Mouse (Mus musculus) ZHBTc4 (cell line): ENCODE measurements at regions not wholly inside any gene's neighbourhood (a gene's known extent, or its start where the extent isn't known, plus 50 kb on each side); places are given as distances from the start of the nearest gene placed in this dataset.

Experiments used
- DNase-seq: peaks from one replicate; pipeline ENCODE4 v3.0.0-alpha.2; 2011; ENCODE audit warnings: low read depth, low spot score

- DNase-seq: no peak
These were observed 149.8 kb downstream of the Satb1 start for GRCm38 (mm10) chr17:51683318-51683717.

GRCm38 (mm10) chr17:51682368-51682767 lies 150.7 kb downstream of the Satb1 start:
- no peak for DNase-seq

GRCm38 (mm10) chr17:51677451-51677850 lies 155.6 kb downstream of the Satb1 start:
- peak; percentile 67 for DNase-seq

GRCm38 (mm10) chr17:51658408-51658807 lies 174.7 kb downstream of the Satb1 start:
- DNase-seq: no peak

- DNase-seq: no peak
These were observed 179.2 kb downstream of the Satb1 start for GRCm38 (mm10) chr17:51653881-51654280.

- no peak for DNase-seq
These were observed 181.2 kb downstream of the Satb1 start for GRCm38 (mm10) chr17:51651880-51652279.

- no peak for DNase-seq
These were observed 183.8 kb downstream of the Satb1 start for GRCm38 (mm10) chr17:51649213-51649815.

GRCm38 (mm10) chr17:51646416-51646815 lies 186.7 kb downstream of the Satb1 start:
- DNase-seq: no peak

GRCm38 (mm10) chr17:51645866-51646265 lies 187.2 kb downstream of the Satb1 start:
- DNase-seq: no peak

GRCm38 (mm10) chr17:51642682-51643081 lies 190.4 kb downstream of the Satb1 start:
- no peak for DNase-seq

GRCm38 (mm10) chr17:51635913-51636312 lies 197.2 kb downstream of the Satb1 start:
- DNase-seq: no peak

- no peak for DNase-seq
These were observed 201.5 kb downstream of the Satb1 start for GRCm38 (mm10) chr17:51631574-51631973.

GRCm38 (mm10) chr17:51620528-51620927 lies 212.6 kb downstream of the Satb1 start:
- no peak for DNase-seq

GRCm38 (mm10) chr17:51585263-51585662 lies 247.8 kb downstream of the Satb1 start:
- no peak for DNase-seq

GRCm38 (mm10) chr17:51583984-51584880 lies 248.9 kb downstream of the Satb1 start:
- DNase-seq: no peak

GRCm38 (mm10) chr17:51583277-51583676 lies 249.8 kb downstream of the Satb1 start:
- no peak for DNase-seq

GRCm38 (mm10) chr17:51555854-51556253 lies 277.2 kb downstream of the Satb1 start:
- no peak for DNase-seq

GRCm38 (mm10) chr17:51554446-51554845 lies 278.6 kb downstream of the Satb1 start:
- DNase-seq: peak; percentile 44

GRCm38 (mm10) chr17:51552277-51553015 lies 280.6 kb downstream of the Satb1 start:
- no peak for DNase-seq

- no peak for DNase-seq
These were observed 286.1 kb downstream of the Satb1 start for GRCm38 (mm10) chr17:51546999-51547398.

GRCm38 (mm10) chr17:51542544-51542943 lies 290.5 kb downstream of the Satb1 start:
- no peak for DNase-seq

GRCm38 (mm10) chr17:51534678-51535077 lies 298.4 kb downstream of the Satb1 start:
- no peak for DNase-seq
